Mouse (Mus musculus) megakaryocyte, embryonic 14.5 days (primary cell): ENCODE measurements at regions not wholly inside any gene's neighbourhood (a gene's known extent, or its start where the extent isn't known, plus 50 kb on each side); places are given as distances from the start of the nearest gene placed in this dataset.

Source experiments
- FLI1 ChIP-seq: IDR thresholded peaks from 2 replicates; pipeline ENCODE4 v1.6.1; 2012; ENCODE audit warnings: low read length, inconsistent platforms, mixed read lengths
- GATA1 ChIP-seq: IDR thresholded peaks from 3 replicates; pipeline ENCODE4 v1.6.1; 2012; ENCODE audit warnings: mixed read lengths, low read length, inconsistent platforms, borderline replicate concordance

DNA sequence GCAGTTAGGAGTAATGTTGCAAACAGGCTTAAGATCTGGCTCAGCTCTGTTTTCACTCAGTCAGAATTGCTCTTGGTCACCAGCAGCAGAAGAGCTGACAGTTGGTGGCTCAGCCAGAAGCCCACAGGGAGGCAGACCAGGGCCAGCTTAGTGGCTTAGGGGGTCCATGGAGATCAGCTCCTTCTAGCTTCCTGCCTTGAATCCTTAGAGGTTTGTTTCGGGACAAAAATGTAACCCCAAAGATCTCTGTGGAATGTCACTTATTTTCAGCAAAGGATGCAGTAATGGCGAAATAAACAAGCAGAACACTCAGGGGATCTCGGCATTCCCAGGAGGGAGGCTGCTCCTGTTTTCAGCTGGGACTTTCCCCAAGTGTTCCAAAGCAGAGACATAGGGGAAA, 247.8 kb downstream of the 1500009L16Rik start:
- TF ChIP-seq GATA1: no peak
- no peak for TF ChIP-seq FLI1
